Mouse (Mus musculus): ENCODE data around the gene Rbm44. TPM values are rescaled to one million over a fixed set of nuclear protein-coding genes. Genes with fewer than 3 reads are reported as not detected.

The Rbm44 gene
- polyA plus RNA-seq, 1 experiment from 2014 or later, result 1.3 TPM

Other genes starting within 250 kb of the Rbm44 start
- 0.19 and 0.24 TPM in 2 replicates for gene Mlph, start 230.0 kb upstream of the Rbm44 start, polyA plus RNA-seq (2014; fragmentation: Nextera tagmentation; extraction: Ambion mirVana)
- gene Prlh, start 192.0 kb upstream of the Rbm44 start, polyA plus RNA-seq (2014; fragmentation: Nextera tagmentation; extraction: Ambion mirVana), result not detected in 2 replicates
- 0.15 and 0.38 TPM in 2 replicates for gene Rab17, start 175.4 kb upstream of the Rbm44 start, polyA plus RNA-seq (2014; fragmentation: Nextera tagmentation; extraction: Ambion mirVana)
- gene Lrrfip1, start 146.4 kb upstream of the Rbm44 start, polyA plus RNA-seq (2014; fragmentation: Nextera tagmentation; extraction: Ambion mirVana), result 26.9 and 29.9 TPM in 2 replicates
- 0.57 and 1.2 TPM in 2 replicates for gene Ramp1, start 34.7 kb downstream of the Rbm44 start, polyA plus RNA-seq (2014; fragmentation: Nextera tagmentation; extraction: Ambion mirVana)
- gene Ube2f, start 105.2 kb downstream of the Rbm44 start, polyA plus RNA-seq (2014; fragmentation: Nextera tagmentation; extraction: Ambion mirVana), result 86.8 and 89.1 TPM in 2 replicates
- gene Scly, start 153.2 kb downstream of the Rbm44 start, polyA plus RNA-seq (2014; fragmentation: Nextera tagmentation; extraction: Ambion mirVana), result 14.2 and 14.3 TPM in 2 replicates
- 0.09 TPM in 1 of 2 replicates, not detected in the other for gene Espnl, start 177.0 kb downstream of the Rbm44 start, polyA plus RNA-seq (2014; fragmentation: Nextera tagmentation; extraction: Ambion mirVana)
- 0.39 and 0.97 TPM in 2 replicates for gene Klhl30, start 205.9 kb downstream of the Rbm44 start, polyA plus RNA-seq (2014; fragmentation: Nextera tagmentation; extraction: Ambion mirVana)
- gene Erfe, start 221.3 kb downstream of the Rbm44 start, polyA plus RNA-seq (2014; fragmentation: Nextera tagmentation; extraction: Ambion mirVana), result 0.30 and 0.53 TPM in 2 replicates